Mouse (Mus musculus) midbrain, embryonic 14.5 days (tissue): Measurements from ENCODE around the gene Upf1. TPM values are rescaled to one million over a fixed set of nuclear protein-coding genes. Genes with fewer than 3 reads are reported as not detected.

Experiments
- polyA plus RNA-seq: library from polyadenylated mRNA; unstranded; fragments of >200 nt; fragmentation: Nextera tagmentation; extraction: Ambion mirVana; gene quantifications from 2 replicates; pipeline ENCODE4 v1.2.1, GENCODE M21; 2014

Gene Upf1
- polyA plus RNA-seq, 1 experiment from 2014 or later: 18.4 TPM

Other genes starting within 250 kb of the Upf1 start
- 135 and 147 TPM in 2 replicates for gene Ncan, start 232.4 kb downstream of the Upf1 start, polyA plus RNA-seq
- 25.8 and 43.4 TPM in 2 replicates for gene Nr2c2ap, start 221.9 kb downstream of the Upf1 start, polyA plus RNA-seq
- gene Rfxank, start 214.1 kb downstream of the Upf1 start, polyA plus RNA-seq: 6.7 and 7.5 TPM in 2 replicates
- 64.2 and 71.2 TPM in 2 replicates for gene Borcs8, start 213.8 kb downstream of the Upf1 start, polyA plus RNA-seq
- 0.46 and 0.50 TPM in 2 replicates for gene Mef2b, start 213.6 kb downstream of the Upf1 start, polyA plus RNA-seq
- 31.2 and 40.7 TPM in 2 replicates for gene Tmem161a, start 180.9 kb downstream of the Upf1 start, polyA plus RNA-seq
- gene Slc25a42, start 141.0 kb downstream of the Upf1 start, polyA plus RNA-seq: 5.1 and 5.6 TPM in 2 replicates
- 87.9 and 88.9 TPM in 2 replicates for gene Sugp2, start 119.1 kb downstream of the Upf1 start, polyA plus RNA-seq
- 82.5 and 115 TPM in 2 replicates for gene Armc6, start 118.8 kb downstream of the Upf1 start, polyA plus RNA-seq
- gene Homer3, start 70.5 kb downstream of the Upf1 start, polyA plus RNA-seq: 24.0 and 34.4 TPM in 2 replicates
- 44.8 and 48.8 TPM in 2 replicates for gene Ddx49, start 50.8 kb downstream of the Upf1 start, polyA plus RNA-seq
- gene Cope, start 50.8 kb downstream of the Upf1 start, polyA plus RNA-seq: 274 and 309 TPM in 2 replicates
- gene Cers1, start 37.5 kb downstream of the Upf1 start, polyA plus RNA-seq: 38.8 and 42.9 TPM in 2 replicates
- gene Gdf1, start 23.5 kb downstream of the Upf1 start, polyA plus RNA-seq: not detected in 2 replicates
- 0.47 TPM in 1 of 2 replicates, not detected in the other for gene Comp, start 20.3 kb upstream of the Upf1 start, polyA plus RNA-seq
- gene Crtc1, start 86.3 kb upstream of the Upf1 start, polyA plus RNA-seq: 43.9 and 51.7 TPM in 2 replicates
- gene Klhl26, start 123.7 kb upstream of the Upf1 start, polyA plus RNA-seq: 24.2 and 27.2 TPM in 2 replicates
- gene Tmem59l, start 134.1 kb upstream of the Upf1 start, polyA plus RNA-seq: 104 and 143 TPM in 2 replicates
- 2.1 and 3.0 TPM in 2 replicates for gene Crlf1, start 139.9 kb upstream of the Upf1 start, polyA plus RNA-seq
- gene Rex1bd, start 153.5 kb upstream of the Upf1 start, polyA plus RNA-seq: 152 and 190 TPM in 2 replicates
- gene Uba52, start 157.5 kb upstream of the Upf1 start, polyA plus RNA-seq: 696 and 821 TPM in 2 replicates
- gene Fkbp8, start 174.4 kb upstream of the Upf1 start, polyA plus RNA-seq: 328 and 408 TPM in 2 replicates
- gene Kxd1, start 174.7 kb upstream of the Upf1 start, polyA plus RNA-seq: 50.7 and 52.6 TPM in 2 replicates
- gene Ell, start 186.2 kb upstream of the Upf1 start, polyA plus RNA-seq: 14.9 and 17.1 TPM in 2 replicates
- 91.9 and 101 TPM in 2 replicates for gene Isyna1, start 241.1 kb upstream of the Upf1 start, polyA plus RNA-seq